Mouse (Mus musculus): ENCODE results near the gene Ptprm. TPM values are rescaled to one million over a fixed set of nuclear protein-coding genes. Genes with fewer than 3 reads are reported as not detected.

Ptprm gene
- polyA plus RNA-seq, 1 experiment: 34.2 TPM

DNA sequence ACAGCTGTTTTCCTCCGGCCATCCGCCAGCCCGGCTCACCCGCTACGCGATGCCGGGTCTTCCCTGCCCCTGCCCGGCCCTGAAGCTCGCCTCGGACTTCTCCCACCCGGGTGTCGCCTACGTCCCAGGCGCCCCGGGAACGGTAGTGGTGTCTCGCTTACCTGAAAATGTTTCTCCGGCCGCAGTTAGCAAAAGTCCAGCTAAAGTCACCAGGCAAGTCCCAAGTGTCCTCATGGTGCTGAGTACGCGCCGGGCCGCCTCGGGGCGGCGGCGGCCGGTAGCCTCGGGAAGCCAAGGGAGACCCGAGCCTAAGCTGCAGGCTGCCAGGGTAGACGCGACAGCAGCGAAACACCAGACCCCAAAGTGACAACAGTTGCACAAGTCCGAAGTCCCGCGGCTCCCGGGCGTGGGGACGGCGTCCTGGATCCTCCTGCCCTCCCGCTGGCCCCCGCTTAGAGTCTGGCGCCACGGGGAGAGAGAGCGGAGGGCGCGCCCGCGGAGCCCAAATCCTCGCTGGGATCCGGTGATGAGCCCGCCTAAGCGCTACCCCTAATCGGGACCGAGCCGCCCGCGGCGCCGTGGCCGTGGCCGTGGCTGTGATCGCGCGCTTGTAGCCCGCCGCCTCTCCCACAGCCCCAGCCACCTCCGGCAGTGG lies 334 bp downstream of the Ptprm start:
- no peak for TF ChIP-seq CTCF (IDR thresholded peaks at IDR 0.05; ENCODE audit: borderline replicate concordance, insufficient read depth, low read depth, low read length)
- no peak for TF ChIP-seq POLR2A (IDR thresholded peaks at IDR 0.05; ENCODE audit: borderline replicate concordance, insufficient read depth, low read length)
- H3K4me1 ChIP-seq (ENCODE audit: control insufficient read depth, insufficient read depth, low read length): no peaks in the 10 kb centered on the region
- under 1% methylated on average over 54 of the region's 68 CpGs for WGBS
- DNase-seq: peak in 1 of 2 experiments; percentile 16
- 0 out of 2 replicates have a peak overlapping the region, but pooled peaks have one; percentile 44 for H3K27ac ChIP-seq (ENCODE audit: insufficient read depth, low read length)
- H3K27me3 ChIP-seq (ENCODE audit: control insufficient read depth, insufficient read depth, low read length): peaks cover 5% of the 10 kb centered on the region; the same call in 1 of the 2 replicates
- peak overlapping the region; percentile 30 for H3K4me3 ChIP-seq (replicated peaks; ENCODE audit: insufficient read depth, low read depth, low read length)

DNA sequence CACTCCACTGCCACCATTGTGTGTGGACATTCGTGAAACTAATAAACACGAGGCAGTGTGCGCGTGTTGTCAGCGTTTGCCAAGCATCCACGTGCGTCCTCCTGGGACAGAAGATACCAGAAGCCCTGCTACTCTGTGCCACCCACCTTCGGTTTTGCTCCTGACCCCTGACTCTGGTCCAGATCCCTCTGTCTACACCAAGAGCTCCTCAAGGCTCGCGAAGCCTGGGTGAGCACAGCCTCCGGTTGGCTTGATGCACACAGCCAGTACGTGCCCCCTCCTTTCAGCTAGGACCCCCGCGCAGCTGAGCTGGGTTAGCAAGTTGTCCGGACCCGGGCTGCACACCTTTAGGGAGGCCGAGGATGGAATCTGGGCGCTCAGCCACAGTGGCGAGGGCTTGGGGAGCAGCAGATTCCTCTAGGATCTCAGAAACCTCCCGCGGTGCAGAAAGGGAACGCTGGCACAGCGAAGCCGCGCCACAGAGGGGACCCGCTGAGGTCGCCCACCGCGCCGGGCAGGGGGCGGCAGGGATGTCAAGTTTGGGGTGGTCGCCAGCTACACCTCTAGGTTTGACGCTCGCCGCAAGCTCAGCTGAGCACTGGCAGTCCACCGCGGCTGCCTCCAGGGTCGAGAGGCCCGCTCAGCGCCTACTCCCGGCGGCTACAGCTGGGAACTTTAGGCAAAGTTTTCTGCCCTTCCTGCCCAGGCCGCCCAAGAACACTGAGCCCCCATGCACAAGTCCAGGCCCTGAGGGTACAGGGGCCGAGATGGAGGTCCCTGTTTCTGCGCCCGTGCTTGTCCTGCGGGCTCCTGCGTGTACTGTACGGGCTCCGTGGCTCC lies 1.1 kb downstream of the Ptprm start:
- WGBS: 3% methylated on average over 50 of the region's 50 CpGs
- H3K27ac ChIP-seq (ENCODE audit: insufficient read depth, low read length): no peak overlapping the region
- TF ChIP-seq POLR2A (IDR thresholded peaks at IDR 0.05; ENCODE audit: borderline replicate concordance, insufficient read depth, low read length): no peak
- no peak for TF ChIP-seq CTCF (IDR thresholded peaks at IDR 0.05; ENCODE audit: borderline replicate concordance, insufficient read depth, low read depth, low read length)
- H3K4me3 ChIP-seq (replicated peaks; ENCODE audit: insufficient read depth, low read depth, low read length): peak overlapping the region; percentile 30
- peaks cover 5% of the 10 kb centered on the region; the same call in 1 of the 2 replicates for H3K27me3 ChIP-seq (ENCODE audit: control insufficient read depth, insufficient read depth, low read length)
- no peaks in the 10 kb centered on the region for H3K4me1 ChIP-seq (ENCODE audit: control insufficient read depth, insufficient read depth, low read length)
- peak; percentile 12 to 38 for DNase-seq

DNA sequence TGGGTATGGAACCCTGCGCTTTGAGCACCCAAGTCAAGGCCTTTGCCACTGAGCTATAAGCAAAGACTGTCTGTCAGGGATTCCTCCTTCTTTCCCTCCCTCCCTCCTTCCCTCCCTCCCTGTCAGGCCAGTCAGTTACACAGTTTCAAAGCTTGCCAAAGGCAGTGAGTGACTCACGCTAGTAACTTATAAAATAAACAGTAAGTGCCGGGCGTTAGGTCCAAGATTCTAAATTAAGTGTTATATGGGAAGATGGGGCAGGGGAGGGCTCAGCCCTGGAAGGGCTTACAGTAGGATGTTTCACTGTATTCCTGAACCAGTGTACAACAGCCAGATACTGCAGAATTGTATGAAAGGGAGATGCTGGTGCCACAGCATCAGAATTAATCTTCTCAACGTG lies 2.8 kb downstream of the Ptprm start:
- Histone ChIP-seq H3K4me3 (replicated peaks; ENCODE audit: insufficient read depth, low read depth, low read length) (no peak overlapping the region), H3K4me1 (ENCODE audit: control insufficient read depth, insufficient read depth, low read length) (no peaks in the 10 kb centered on the region), H3K27ac (ENCODE audit: insufficient read depth, low read length) (no peak overlapping the region), H3K27me3 (ENCODE audit: control insufficient read depth, insufficient read depth, low read length) (peaks cover 5% of the 10 kb centered on the region; the same call in 1 of the 2 replicates)
- no peak for TF ChIP-seq CTCF (IDR thresholded peaks at IDR 0.05; ENCODE audit: borderline replicate concordance, insufficient read depth, low read depth, low read length)
- no peak for TF ChIP-seq POLR2A (IDR thresholded peaks at IDR 0.05; ENCODE audit: borderline replicate concordance, insufficient read depth, low read length)
- no peak for DNase-seq
- 67% methylated on average over 5 of the region's 5 CpGs for WGBS

DNA sequence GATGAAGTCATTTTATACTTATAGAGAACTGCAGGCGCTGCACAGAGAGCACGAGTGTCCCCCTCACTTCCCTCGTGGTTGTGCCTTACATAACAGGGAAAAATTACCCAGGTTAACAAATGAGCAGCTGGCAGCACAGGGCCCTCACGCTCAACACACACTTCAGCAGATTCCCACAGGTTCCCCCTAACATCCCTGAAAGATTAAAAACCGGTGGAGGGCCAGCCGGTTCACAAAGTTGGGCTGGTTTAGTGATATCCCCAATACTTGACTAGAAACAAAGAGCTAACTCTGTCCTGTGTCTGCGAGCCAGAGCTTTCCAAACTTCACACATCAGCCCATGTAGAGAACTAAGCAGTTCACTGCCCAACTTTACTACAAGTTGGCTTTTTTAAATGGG lies 3.7 kb downstream of the Ptprm start:
- Histone ChIP-seq H3K27me3 (ENCODE audit: control insufficient read depth, insufficient read depth, low read length) (peaks cover 5% of the 10 kb centered on the region; the same call in 1 of the 2 replicates), H3K27ac (ENCODE audit: insufficient read depth, low read length) (no peak overlapping the region), H3K4me1 (ENCODE audit: control insufficient read depth, insufficient read depth, low read length) (no peaks in the 10 kb centered on the region), H3K4me3 (replicated peaks; ENCODE audit: insufficient read depth, low read depth, low read length) (no peak overlapping the region)
- DNase-seq: no peak
- 80% methylated on average over 7 of the region's 7 CpGs for WGBS
- TF ChIP-seq POLR2A (IDR thresholded peaks at IDR 0.05; ENCODE audit: borderline replicate concordance, insufficient read depth, low read length): no peak
- no peak for TF ChIP-seq CTCF (IDR thresholded peaks at IDR 0.05; ENCODE audit: borderline replicate concordance, insufficient read depth, low read depth, low read length)

DNA sequence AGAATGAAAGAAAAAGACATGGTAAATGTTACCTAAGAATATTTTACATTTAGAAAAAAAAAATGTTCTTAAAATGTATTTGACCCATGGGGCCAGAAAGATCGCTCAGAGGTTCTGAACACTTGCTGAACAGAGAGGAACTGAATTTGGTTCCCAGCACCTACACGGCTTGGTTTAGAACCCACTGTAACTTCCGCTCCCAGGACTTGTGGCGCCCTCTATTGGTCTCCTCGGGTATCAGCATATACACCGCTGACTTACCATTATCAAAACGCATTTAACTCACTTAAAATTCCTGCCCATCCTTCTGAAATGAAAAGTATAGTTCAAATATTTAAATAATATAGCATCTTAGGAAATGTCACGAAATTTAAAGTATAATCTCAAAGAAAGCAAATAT lies 4.7 kb downstream of the Ptprm start:
- DNase-seq: no peak
- H3K4me3 ChIP-seq (replicated peaks; ENCODE audit: insufficient read depth, low read depth, low read length): no peak overlapping the region
- peaks cover 5% of the 10 kb centered on the region; the same call in 1 of the 2 replicates for H3K27me3 ChIP-seq (ENCODE audit: control insufficient read depth, insufficient read depth, low read length)
- 94% methylated on average over 8 of the region's 8 CpGs for WGBS
- H3K27ac ChIP-seq (ENCODE audit: insufficient read depth, low read length): no peak overlapping the region
- H3K4me1 ChIP-seq (ENCODE audit: control insufficient read depth, insufficient read depth, low read length): no peaks in the 10 kb centered on the region
- TF ChIP-seq CTCF (IDR thresholded peaks at IDR 0.05; ENCODE audit: borderline replicate concordance, insufficient read depth, low read depth, low read length) (no peak), POLR2A (IDR thresholded peaks at IDR 0.05; ENCODE audit: borderline replicate concordance, insufficient read depth, low read length) (no peak)

DNA sequence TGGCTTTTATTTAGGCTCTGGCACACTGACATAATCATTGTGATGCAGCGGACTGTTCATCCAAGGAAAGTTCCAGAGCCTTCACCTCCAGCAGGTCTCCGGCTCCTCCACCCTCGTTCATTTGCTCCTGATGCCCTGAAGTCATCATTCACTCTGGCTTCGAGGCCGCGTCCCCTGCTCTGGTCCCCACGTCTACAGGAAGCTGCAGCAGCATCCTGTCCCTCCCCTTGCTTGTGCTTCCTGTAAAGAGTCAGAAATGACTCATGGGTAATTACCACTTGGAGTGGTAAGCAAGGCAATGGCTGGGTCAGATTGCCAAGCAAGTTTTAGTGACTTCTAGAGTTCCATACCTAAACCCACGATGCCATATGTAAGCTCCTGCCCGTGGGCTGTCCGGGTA lies 7.3 kb downstream of the Ptprm start:
- DNase-seq: no peak
- no peaks in the 10 kb centered on the region; the same call in 1 of the 2 replicates for H3K27me3 ChIP-seq (ENCODE audit: control insufficient read depth, insufficient read depth, low read length)
- no peak overlapping the region for H3K4me3 ChIP-seq (replicated peaks; ENCODE audit: insufficient read depth, low read depth, low read length)
- 85% methylated on average over 10 of the region's 10 CpGs for WGBS
- H3K4me1 ChIP-seq (ENCODE audit: control insufficient read depth, insufficient read depth, low read length): no peaks in the 10 kb centered on the region
- TF ChIP-seq CTCF (IDR thresholded peaks at IDR 0.05; ENCODE audit: borderline replicate concordance, insufficient read depth, low read depth, low read length): no peak
- H3K27ac ChIP-seq (ENCODE audit: insufficient read depth, low read length): no peak overlapping the region

DNA sequence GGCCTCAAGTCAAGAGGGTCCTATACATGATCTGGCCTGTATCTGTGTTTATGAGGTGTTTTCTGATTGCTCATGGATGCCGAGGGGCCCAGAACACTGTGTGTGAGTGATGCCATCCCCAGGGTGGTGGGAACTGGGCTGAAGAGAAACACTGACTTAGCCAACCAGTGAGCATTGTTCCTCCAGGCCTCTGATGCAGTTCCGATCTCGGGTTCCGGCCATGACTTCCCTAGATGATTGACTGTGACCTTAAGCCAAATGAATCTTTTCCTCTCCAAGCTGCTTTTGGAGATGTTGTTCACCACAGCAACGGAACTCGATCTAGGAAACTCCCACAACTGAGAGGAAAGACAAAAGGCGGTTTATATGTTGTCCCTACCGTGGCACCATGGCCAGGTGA lies 9.1 kb downstream of the Ptprm start:
- no peak for TF ChIP-seq POLR2A (IDR thresholded peaks at IDR 0.05; ENCODE audit: borderline replicate concordance, insufficient read depth, low read length)
- TF ChIP-seq CTCF (IDR thresholded peaks at IDR 0.05; ENCODE audit: borderline replicate concordance, insufficient read depth, low read depth, low read length): no peak
- H3K4me1 ChIP-seq (ENCODE audit: control insufficient read depth, insufficient read depth, low read length): no peaks in the 10 kb centered on the region
- no peaks in the 10 kb centered on the region; the same call in 1 of the 2 replicates for H3K27me3 ChIP-seq (ENCODE audit: control insufficient read depth, insufficient read depth, low read length)
- H3K4me3 ChIP-seq (replicated peaks; ENCODE audit: insufficient read depth, low read depth, low read length): no peak overlapping the region
- no peak for DNase-seq
- no peak overlapping the region for H3K27ac ChIP-seq (ENCODE audit: insufficient read depth, low read length)
- WGBS: 94% methylated on average over 8 of the region's 8 CpGs

Data from cerebellum, adult 2 months (tissue).